Comparison of ENCODE assay signal across 26 mouse cellular contexts in genomic region chr11:78119898-78120297, GRCm38 (mm10). TPM values are rescaled to one million over a fixed set of nuclear protein-coding genes. Genes with fewer than 3 reads are reported as not detected.
DNase-seq lines count a peak whose midpoint lies in the region; ATAC-seq and TF ChIP-seq lines count a peak whose summit lies in the region.
"Had no signal": no experiment of that assay in that cellular context is flagged by ENCODE, and none has a peak within 500 bp of the region (broad histone marks: within the 10 kb centered on the region; RNA-seq: fewer than 3 reads in every experiment).

No protein-coding gene starts in this region.

- H3K9me3 ChIP-seq in heart, embryonic 15.5 days (replicated peaks): no peaks in the 10 kb centered on the region
- no peaks in the 10 kb centered on the region for H3K9me3 ChIP-seq in liver, embryonic 14.5 days (ENCODE audit: control insufficient read depth, low read length)
- H3K9me3 ChIP-seq in lung, postnatal 0 days (ENCODE audit: low read length): no peaks in the 10 kb centered on the region
- H3K9me3 ChIP-seq in forebrain, embryonic 10.5 days: no peaks in the 10 kb centered on the region
- H3K9me3 ChIP-seq: hindbrain, embryonic 10.5 days; neural tube, embryonic 12.5 days had no signal

- no peaks in the 10 kb centered on the region for H3K36me3 ChIP-seq in heart, embryonic 15.5 days
- H3K36me3 ChIP-seq in liver, embryonic 14.5 days (replicated peaks; ENCODE audit: control insufficient read depth, insufficient read depth, low read depth): no peaks in the 10 kb centered on the region
- no peaks in the 10 kb centered on the region for H3K36me3 ChIP-seq in lung, postnatal 0 days (ENCODE audit: insufficient read depth, low read length)
- peaks cover 10% of the 10 kb centered on the region for H3K36me3 ChIP-seq in forebrain, embryonic 10.5 days (replicated peaks)
- H3K36me3 ChIP-seq: neural tube, embryonic 12.5 days had no signal

- no peak for DNase-seq in heart, adult 9 months (ENCODE audit: low spot score in 2 of 2)
- DNase-seq in liver, embryonic 14.5 days (ENCODE audit: low read depth in 3 of 3, low spot score in 3 of 3): no peak
- no peak for DNase-seq in lung, postnatal 0 days (ENCODE audit: low spot score)
- no peak for DNase-seq in forebrain, embryonic 10.5 days (ENCODE audit: extremely low spot score, low spot score)
- DNase-seq: adrenal gland, postnatal 25 days; B cell, adult 2 months; cerebellum, adult 11 months; cerebellum, postnatal 10 days; embryo, embryonic 11 days; forebrain, postnatal 0 days; gastrocnemius, adult 2 months; kidney, adult 11 months; left cerebral cortex, postnatal 4 days; lung, adult 18-20 months; thymus, postnatal 14 days had no signal

- no peak for TF ChIP-seq CTCF in liver, embryonic 14.5 days (IDR thresholded peaks at IDR 0.05; ENCODE audit: low read depth)
- TF ChIP-seq CTCF in lung, postnatal 0 days (IDR thresholded peaks at IDR 0.05): no peak

- no peak for ATAC-seq in heart, embryonic 15.5 days (replicated peaks; ENCODE audit: insufficient number of reproducible peaks, insufficient read depth, low FRiP score, low read depth)
- peak; percentile 64 for ATAC-seq in granulocyte monocyte progenitor cell, adult 5-6 weeks (replicated peaks; ENCODE audit: poor library complexity, severe bottlenecking)
- no peak for ATAC-seq in liver, embryonic 14.5 days (ENCODE audit: insufficient read depth)
- peak; percentile 57 for ATAC-seq in monocyte, adult 5-6 weeks (replicated peaks; ENCODE audit: insufficient number of reproducible peaks, low FRiP score, low TSS enrichment, poor library complexity, severe bottlenecking)
- ATAC-seq in lung, postnatal 0 days: no peak
- no peak for ATAC-seq in megakaryocyte-erythroid progenitor cell, adult 5-6 weeks (replicated peaks; ENCODE audit: low FRiP score, low TSS enrichment, poor library complexity, severe bottlenecking)
- ATAC-seq: activated CD4-positive, CD25-positive, alpha-beta regulatory T cell, adult 4 months; forebrain, postnatal 0 days had no signal

- H3K4me2 ChIP-seq in heart, embryonic 15.5 days: no peak overlapping the region
- peak overlapping the region; percentile 34 for H3K4me2 ChIP-seq in liver, embryonic 14.5 days (ENCODE audit: low read depth)
- no peak overlapping the region for H3K4me2 ChIP-seq in lung, postnatal 0 days (replicated peaks; ENCODE audit: low read depth, low read length)
- H3K4me2 ChIP-seq: midbrain, embryonic 11.5 days; neural tube, embryonic 12.5 days had no signal

- H3K4me1 ChIP-seq in heart, embryonic 15.5 days (replicated peaks): peaks cover 43% of the 10 kb centered on the region
- H3K4me1 ChIP-seq in liver, embryonic 14.5 days (replicated peaks; ENCODE audit: control insufficient read depth in 2 of 2, insufficient read depth in 2 of 2, low read length in 1 of 2): peaks cover 43 to 45% of the 10 kb centered on the region in 2 experiments
- H3K4me1 ChIP-seq in lung, postnatal 0 days (ENCODE audit: insufficient read depth, low read depth, low read length): peaks cover 10% of the 10 kb centered on the region; the same call in 1 of the 2 replicates
- H3K4me1 ChIP-seq in forebrain, embryonic 10.5 days: peaks cover 22% of the 10 kb centered on the region

- H3K27me3 ChIP-seq in heart, embryonic 15.5 days: no peaks in the 10 kb centered on the region
- H3K27me3 ChIP-seq in liver, embryonic 14.5 days (ENCODE audit: control insufficient read depth, insufficient read depth, low read length): no peaks in the 10 kb centered on the region
- no peaks in the 10 kb centered on the region for H3K27me3 ChIP-seq in lung, postnatal 0 days (replicated peaks; ENCODE audit: insufficient read depth, low read length)
- H3K27me3 ChIP-seq in forebrain, embryonic 10.5 days (ENCODE audit: poor library complexity, severe bottlenecking): no peaks in the 10 kb centered on the region
- H3K27me3 ChIP-seq: neural tube, embryonic 12.5 days had no signal

- 60% methylated on average over 8 of the region's 8 CpGs for WGBS in heart, embryonic 15.5 days
- 13% methylated on average over 8 of the region's 8 CpGs for WGBS in liver, embryonic 14.5 days (ENCODE audit: insufficient replicate concordance)
- WGBS in lung, postnatal 0 days: 59% methylated on average over 8 of the region's 8 CpGs
- 86% methylated on average over 8 of the region's 8 CpGs for WGBS in forebrain, embryonic 10.5 days

- 0 out of 2 replicates have a peak overlapping the region, but pooled peaks have one; percentile 16 for H3K27ac ChIP-seq in heart, embryonic 15.5 days
- peak overlapping the region; percentile 17; the same call in 1 of the 2 replicates for H3K27ac ChIP-seq in liver, embryonic 14.5 days
- no peak overlapping the region for H3K27ac ChIP-seq in lung, postnatal 0 days (ENCODE audit: low read length)
- no peak overlapping the region for H3K27ac ChIP-seq in forebrain, embryonic 10.5 days
- H3K27ac ChIP-seq: hindbrain, embryonic 10.5 days; kidney, postnatal 0 days; layer of hippocampus, adult 2 months; left cerebral cortex, adult 2 months; neural tube, embryonic 12.5 days had no signal

- no peak overlapping the region for H3K4me3 ChIP-seq in heart, embryonic 15.5 days
- H3K4me3 ChIP-seq in liver, embryonic 14.5 days (ENCODE audit: insufficient read depth in 1 of 2, low read depth in 2 of 2, low read length in 2 of 2): no peak overlapping the region
- no peak overlapping the region for H3K4me3 ChIP-seq in lung, postnatal 0 days (ENCODE audit: low read depth, low read length)
- H3K4me3 ChIP-seq in forebrain, embryonic 10.5 days: no peak overlapping the region
- H3K4me3 ChIP-seq: gastrocnemius, adult 2 months; hindbrain, embryonic 10.5 days; layer of hippocampus, adult 2 months; left cerebral cortex, adult 2 months; neural tube, embryonic 12.5 days had no signal

- H3K9ac ChIP-seq in heart, embryonic 15.5 days: no peak overlapping the region
- H3K9ac ChIP-seq in liver, embryonic 14.5 days (replicated peaks): peak overlapping the region; percentile 40
- no peak overlapping the region for H3K9ac ChIP-seq in lung, postnatal 0 days (replicated peaks; ENCODE audit: low read depth)
- H3K9ac ChIP-seq: forebrain, postnatal 0 days; neural tube, embryonic 12.5 days had no signal

- TF ChIP-seq EP300 in liver, embryonic 14.5 days (IDR thresholded peaks at IDR 0.05; ENCODE audit: low read depth): no peak
- TF ChIP-seq EP300 in lung, postnatal 0 days (IDR thresholded peaks at IDR 0.05): no peak

RNA-seq across cellular contexts. Expression of gene Fam222b, which starts 25.4 kb away (rescaled TPM):
- polyA plus RNA-seq in heart, embryonic 15.5 days (2015; fragmentation: Nextera tagmentation; extraction: Ambion mirVana): 14.1 and 16.2 TPM in 2 replicates
- 13.5 and 16.8 TPM in 2 replicates for total RNA-seq in granulocyte monocyte progenitor cell, adult 5-6 weeks (2014; fragmentation: Nextera tagmentation)
- 3.7 and 6.5 TPM in 2 replicates for total RNA-seq in granulocyte monocyte progenitor cell, adult 5-6 weeks (2017)
- 2.5 and 3.1 TPM in 2 replicates for polyA plus RNA-seq in liver, embryonic 14.5 days (2012; rRNA removed)
- polyA plus RNA-seq in liver, embryonic 14.5 days (2014; fragmentation: Nextera tagmentation; extraction: Ambion mirVana): 3.8 and 4.1 TPM in 2 replicates
- total RNA-seq in monocyte, adult 5-6 weeks (2017): 3.6 to 7.9 TPM (median 4.4 TPM) in 3 replicates
- 8.6 and 10.0 TPM in 2 replicates for polyA plus RNA-seq in lung, postnatal 0 days (2015; fragmentation: Nextera tagmentation; extraction: Ambion mirVana)
- total RNA-seq in megakaryocyte-erythroid progenitor cell, adult 5-6 weeks (2014; fragmentation: Nextera tagmentation): 10.2 and 14.3 TPM in 2 replicates
- 1.8 and 3.9 TPM in 2 replicates for total RNA-seq in megakaryocyte-erythroid progenitor cell, adult 5-6 weeks (2017)
- 24.2 and 24.6 TPM in 2 replicates for polyA plus RNA-seq in forebrain, embryonic 10.5 days (2016; fragmentation: Nextera tagmentation; extraction: Ambion mirVana)

RNA-seq across cellular contexts. Expression of gene Eral1, which starts 39.7 kb away (rescaled TPM):
- polyA plus RNA-seq in heart, embryonic 15.5 days (2015; fragmentation: Nextera tagmentation; extraction: Ambion mirVana): 21.1 and 24.5 TPM in 2 replicates
- total RNA-seq in granulocyte monocyte progenitor cell, adult 5-6 weeks (2014; fragmentation: Nextera tagmentation): 17.8 and 18.7 TPM in 2 replicates
- 27.4 and 32.0 TPM in 2 replicates for total RNA-seq in granulocyte monocyte progenitor cell, adult 5-6 weeks (2017)
- 9.8 and 10.2 TPM in 2 replicates for polyA plus RNA-seq in liver, embryonic 14.5 days (2012; rRNA removed)
- polyA plus RNA-seq in liver, embryonic 14.5 days (2014; fragmentation: Nextera tagmentation; extraction: Ambion mirVana): 14.9 and 16.6 TPM in 2 replicates
- total RNA-seq in monocyte, adult 5-6 weeks (2017): 7.1 to 17.9 TPM (median 16.5 TPM) in 3 replicates
- polyA plus RNA-seq in lung, postnatal 0 days (2015; fragmentation: Nextera tagmentation; extraction: Ambion mirVana): 14.8 and 17.7 TPM in 2 replicates
- 26.2 and 32.2 TPM in 2 replicates for total RNA-seq in megakaryocyte-erythroid progenitor cell, adult 5-6 weeks (2014; fragmentation: Nextera tagmentation)
- total RNA-seq in megakaryocyte-erythroid progenitor cell, adult 5-6 weeks (2017): 34.9 and 36.6 TPM in 2 replicates
- 39.7 and 40.7 TPM in 2 replicates for polyA plus RNA-seq in forebrain, embryonic 10.5 days (2016; fragmentation: Nextera tagmentation; extraction: Ambion mirVana)

RNA-seq across cellular contexts. Expression of gene Traf4, which starts 45.5 kb away (rescaled TPM):
- polyA plus RNA-seq in heart, embryonic 15.5 days (2015; fragmentation: Nextera tagmentation; extraction: Ambion mirVana): 30.8 and 42.8 TPM in 2 replicates
- total RNA-seq in granulocyte monocyte progenitor cell, adult 5-6 weeks (2014; fragmentation: Nextera tagmentation): 4.9 and 7.3 TPM in 2 replicates
- 2.8 and 3.6 TPM in 2 replicates for total RNA-seq in granulocyte monocyte progenitor cell, adult 5-6 weeks (2017)
- 35.1 and 39.9 TPM in 2 replicates for polyA plus RNA-seq in liver, embryonic 14.5 days (2012; rRNA removed)
- 17.1 and 18.0 TPM in 2 replicates for polyA plus RNA-seq in liver, embryonic 14.5 days (2014; fragmentation: Nextera tagmentation; extraction: Ambion mirVana)
- total RNA-seq in monocyte, adult 5-6 weeks (2017): 3.6 to 4.9 TPM (median 3.6 TPM) in 3 replicates
- polyA plus RNA-seq in lung, postnatal 0 days (2015; fragmentation: Nextera tagmentation; extraction: Ambion mirVana): 33.0 and 33.9 TPM in 2 replicates
- total RNA-seq in megakaryocyte-erythroid progenitor cell, adult 5-6 weeks (2014; fragmentation: Nextera tagmentation): 30.3 and 39.1 TPM in 2 replicates
- 10.3 and 18.0 TPM in 2 replicates for total RNA-seq in megakaryocyte-erythroid progenitor cell, adult 5-6 weeks (2017)
- 97.6 and 104 TPM in 2 replicates for polyA plus RNA-seq in forebrain, embryonic 10.5 days (2016; fragmentation: Nextera tagmentation; extraction: Ambion mirVana)

RNA-seq across cellular contexts. Expression of gene Nek8, which starts 56.6 kb away (rescaled TPM):
- 12.4 and 17.3 TPM in 2 replicates for polyA plus RNA-seq in heart, embryonic 15.5 days (2015; fragmentation: Nextera tagmentation; extraction: Ambion mirVana)
- total RNA-seq in granulocyte monocyte progenitor cell, adult 5-6 weeks (2014; fragmentation: Nextera tagmentation): 3.5 and 14.4 TPM in 2 replicates
- total RNA-seq in granulocyte monocyte progenitor cell, adult 5-6 weeks (2017): 5.8 and 6.1 TPM in 2 replicates
- polyA plus RNA-seq in liver, embryonic 14.5 days (2012; rRNA removed): 9.8 and 10.6 TPM in 2 replicates
- 7.4 and 7.8 TPM in 2 replicates for polyA plus RNA-seq in liver, embryonic 14.5 days (2014; fragmentation: Nextera tagmentation; extraction: Ambion mirVana)
- total RNA-seq in monocyte, adult 5-6 weeks (2017): 2.5 to 4.3 TPM (median 2.8 TPM) in 3 replicates
- 11.7 and 14.4 TPM in 2 replicates for polyA plus RNA-seq in lung, postnatal 0 days (2015; fragmentation: Nextera tagmentation; extraction: Ambion mirVana)
- total RNA-seq in megakaryocyte-erythroid progenitor cell, adult 5-6 weeks (2014; fragmentation: Nextera tagmentation): 26.7 and 38.5 TPM in 2 replicates
- 3.7 and 7.4 TPM in 2 replicates for total RNA-seq in megakaryocyte-erythroid progenitor cell, adult 5-6 weeks (2017)
- polyA plus RNA-seq in forebrain, embryonic 10.5 days (2016; fragmentation: Nextera tagmentation; extraction: Ambion mirVana): 10.6 and 11.7 TPM in 2 replicates

RNA-seq across cellular contexts. Expression of gene Tlcd1, which starts 56.6 kb away (rescaled TPM):
- polyA plus RNA-seq in heart, embryonic 15.5 days (2015; fragmentation: Nextera tagmentation; extraction: Ambion mirVana): 13.5 and 14.2 TPM in 2 replicates
- total RNA-seq in granulocyte monocyte progenitor cell, adult 5-6 weeks (2014; fragmentation: Nextera tagmentation): 1.1 and 3.5 TPM in 2 replicates
- total RNA-seq in granulocyte monocyte progenitor cell, adult 5-6 weeks (2017): 2.9 and 4.1 TPM in 2 replicates
- polyA plus RNA-seq in liver, embryonic 14.5 days (2012; rRNA removed): 47.4 and 69.6 TPM in 2 replicates
- polyA plus RNA-seq in liver, embryonic 14.5 days (2014; fragmentation: Nextera tagmentation; extraction: Ambion mirVana): 44.9 and 50.5 TPM in 2 replicates
- 2.5 to 4.6 TPM (median 2.9 TPM) in 3 replicates for total RNA-seq in monocyte, adult 5-6 weeks (2017)
- 18.2 and 20.0 TPM in 2 replicates for polyA plus RNA-seq in lung, postnatal 0 days (2015; fragmentation: Nextera tagmentation; extraction: Ambion mirVana)
- total RNA-seq in megakaryocyte-erythroid progenitor cell, adult 5-6 weeks (2014; fragmentation: Nextera tagmentation): 24.4 and 25.2 TPM in 2 replicates
- 13.3 and 19.6 TPM in 2 replicates for total RNA-seq in megakaryocyte-erythroid progenitor cell, adult 5-6 weeks (2017)
- polyA plus RNA-seq in forebrain, embryonic 10.5 days (2016; fragmentation: Nextera tagmentation; extraction: Ambion mirVana): 10.0 and 11.3 TPM in 2 replicates

Comparison
In these comparisons a context has a peak if more than half of its experiments do, and no peak if none do; other contexts are left out.
1. ATAC-seq: peak in granulocyte monocyte progenitor cell, adult 5-6 weeks (single experiment) and monocyte, adult 5-6 weeks (single experiment); none in heart, embryonic 15.5 days (single experiment), liver, embryonic 14.5 days (single experiment), lung, postnatal 0 days (single experiment) and megakaryocyte-erythroid progenitor cell, adult 5-6 weeks (single experiment).
2. H3K27ac ChIP-seq: peak in heart, embryonic 15.5 days (single experiment) and liver, embryonic 14.5 days (single experiment); none in lung, postnatal 0 days (single experiment) and forebrain, embryonic 10.5 days (single experiment).